Mouse (Mus musculus): Measurements from ENCODE around the gene Cdkn1c. TPM values are rescaled to one million over a fixed set of nuclear protein-coding genes. Genes with fewer than 3 reads are reported as not detected.

Gene Cdkn1c
- total RNA-seq, 2 experiments from 2014 or later: 0.41 TPM; not detected in 1

- ATAC-seq (replicated peaks; ENCODE audit: poor library complexity, severe bottlenecking): no peak
These were observed 15.0 kb upstream of the Cdkn1c start for GRCm38 (mm10) chr7:143475876-143476275.

DNA sequence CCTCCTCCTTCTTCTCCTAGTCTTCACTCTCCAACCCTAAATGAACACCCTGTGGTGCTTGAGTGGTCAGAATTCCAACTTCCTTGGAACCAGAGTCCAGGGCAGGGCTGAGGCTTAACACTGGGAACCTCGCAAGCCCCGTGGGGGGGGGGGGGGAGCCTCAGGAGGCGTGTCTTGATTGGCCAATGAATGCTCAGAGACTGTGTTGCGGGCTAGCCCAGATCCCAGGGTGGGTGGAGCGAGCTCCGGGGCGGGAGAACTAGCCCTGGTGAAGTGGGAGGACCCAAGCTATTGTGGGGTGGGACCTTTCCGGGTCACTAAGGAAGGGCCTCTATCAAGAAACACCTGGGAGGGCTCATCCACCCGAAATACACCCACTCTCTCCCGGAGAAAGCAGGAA lies 14.0 kb upstream of the Cdkn1c start:
- ATAC-seq (replicated peaks; ENCODE audit: poor library complexity, severe bottlenecking): peak; percentile 20; the same call in 1 of the 2 replicates

GRCm38 (mm10) chr7:143473347-143474101 lies 12.7 kb upstream of the Cdkn1c start, which contains the start of gene Slc22a18:
Gene Slc22a18, plus strand, starts transcription at chr7:143473736.
- ATAC-seq (replicated peaks; ENCODE audit: poor library complexity, severe bottlenecking): peak; percentile 79

- peak; percentile 54 for ATAC-seq (replicated peaks; ENCODE audit: poor library complexity, severe bottlenecking)
These were observed 9.1 kb upstream of the Cdkn1c start for GRCm38 (mm10) chr7:143469946-143470345.

DNA sequence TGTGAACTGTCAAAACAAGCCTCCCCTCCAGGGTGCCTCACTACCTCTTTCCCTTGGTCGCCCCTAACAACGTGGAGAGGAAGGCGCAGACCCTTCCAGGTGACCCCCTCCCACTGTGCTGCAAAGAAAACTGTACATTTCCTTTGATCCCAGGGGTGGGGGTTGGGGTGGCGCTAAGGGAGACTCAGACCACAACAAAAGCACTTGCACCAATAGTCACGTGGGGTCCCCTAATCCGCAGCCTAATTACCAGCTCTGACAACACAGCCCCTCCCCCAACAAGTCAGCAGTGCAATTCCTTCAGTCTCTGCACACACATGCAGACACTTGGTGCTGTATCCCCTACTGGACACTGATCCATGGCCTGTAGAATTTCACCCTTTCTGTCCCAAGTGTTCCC lies 6.9 kb upstream of the Cdkn1c start:
- no peak for ATAC-seq (replicated peaks; ENCODE audit: poor library complexity, severe bottlenecking)

GRCm38 (mm10) chr7:143466099-143466677 lies 5.3 kb upstream of the Cdkn1c start:
- ATAC-seq (replicated peaks; ENCODE audit: poor library complexity, severe bottlenecking): peak; percentile 70

DNA sequence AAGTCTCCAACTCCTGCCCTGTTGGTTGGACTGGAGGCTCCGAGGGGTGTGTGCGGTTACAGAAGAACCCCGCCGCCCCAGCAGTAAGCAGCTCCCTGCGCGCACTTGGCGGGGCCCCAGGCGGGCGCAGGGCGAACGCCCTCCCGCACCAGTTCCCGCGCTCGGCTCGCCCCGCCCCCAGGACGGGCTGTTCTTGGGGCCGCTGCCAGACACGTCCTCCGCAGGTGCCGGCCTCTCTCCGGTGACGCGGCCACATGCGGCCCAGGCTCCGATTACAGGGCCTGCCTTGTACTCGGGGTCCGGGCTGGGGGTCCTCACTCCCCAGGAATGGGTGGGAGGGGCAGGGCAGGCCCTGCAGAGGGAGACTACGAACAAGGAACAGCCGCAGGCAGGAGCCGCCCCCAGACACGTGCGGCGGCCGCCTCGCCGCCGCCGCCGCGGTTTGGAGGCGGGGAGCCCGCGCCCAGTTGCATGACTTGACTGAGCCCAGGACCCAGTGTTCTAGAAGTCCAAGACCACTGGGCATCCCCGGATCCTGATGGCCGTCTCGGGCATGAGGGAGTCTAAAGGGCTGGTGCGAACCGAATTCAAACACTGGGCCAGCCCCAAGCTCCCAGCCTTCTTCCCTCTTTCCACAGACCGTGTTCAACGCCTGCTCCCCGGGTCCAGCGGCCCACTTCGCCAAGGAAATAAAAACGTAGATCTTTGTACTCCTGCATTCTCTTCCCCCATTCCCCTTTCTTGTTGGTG lies 4.1 kb upstream of the Cdkn1c start:
- ATAC-seq (replicated peaks; ENCODE audit: poor library complexity, severe bottlenecking): no peak

DNA sequence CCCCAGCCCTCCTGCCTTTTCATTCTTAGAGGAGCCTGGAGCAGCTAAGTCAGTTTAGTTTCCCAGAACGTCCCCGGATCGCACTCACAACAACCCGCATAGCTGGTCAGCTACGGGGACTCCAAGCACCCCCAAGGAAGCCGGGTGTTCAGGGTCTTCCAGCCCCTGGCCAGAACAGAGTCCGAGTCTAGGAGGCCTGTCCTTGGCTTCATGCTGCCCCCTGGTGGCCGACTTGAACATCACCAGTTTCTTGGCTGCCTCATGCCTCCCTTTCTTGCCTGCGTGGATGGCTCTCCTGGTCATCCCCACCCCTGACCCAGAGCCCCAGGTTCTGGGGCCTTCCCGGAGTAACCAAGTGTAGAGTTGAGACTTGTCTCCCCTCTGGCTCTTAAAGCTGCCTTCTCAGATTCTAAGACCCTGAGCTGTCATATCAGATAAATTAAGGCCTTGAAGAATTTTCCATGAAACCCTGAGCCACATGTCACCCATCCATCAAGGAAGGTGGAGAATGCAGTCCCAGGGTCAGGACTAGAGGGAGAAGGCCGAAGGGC lies 3.1 kb upstream of the Cdkn1c start:
- peak; percentile 21; the same call in 1 of the 2 replicates for ATAC-seq (replicated peaks; ENCODE audit: poor library complexity, severe bottlenecking)

- ATAC-seq (replicated peaks; ENCODE audit: poor library complexity, severe bottlenecking): no peak
These were observed 1.7 kb upstream of the Cdkn1c start for GRCm38 (mm10) chr7:143462516-143462915.

GRCm38 (mm10) chr7:143461920-143462319 lies 1.1 kb upstream of the Cdkn1c start:
- ATAC-seq (replicated peaks; ENCODE audit: poor library complexity, severe bottlenecking): no peak

GRCm38 (mm10) chr7:143461294-143461870 lies 532 bp upstream of the Cdkn1c start:
- ATAC-seq (replicated peaks; ENCODE audit: poor library complexity, severe bottlenecking): no peak

GRCm38 (mm10) chr7:143460217-143460834 lies 524 bp downstream of the Cdkn1c start:
- ATAC-seq (replicated peaks; ENCODE audit: poor library complexity, severe bottlenecking): no peak

- ATAC-seq (replicated peaks; ENCODE audit: poor library complexity, severe bottlenecking): no peak
These were observed 1.3 kb downstream of the Cdkn1c start for GRCm38 (mm10) chr7:143459332-143460211.

GRCm38 (mm10) chr7:143458963-143459331 lies 1.9 kb downstream of the Cdkn1c start:
- no peak for ATAC-seq (replicated peaks; ENCODE audit: poor library complexity, severe bottlenecking)

GRCm38 (mm10) chr7:143447130-143447529 lies 13.7 kb downstream of the Cdkn1c start:
- ATAC-seq (replicated peaks; ENCODE audit: poor library complexity, severe bottlenecking): no peak

GRCm38 (mm10) chr7:143445651-143446460 lies 15.0 kb downstream of the Cdkn1c start:
- 0 out of 2 replicates have a peak, but pooled peaks have one; percentile 34 for ATAC-seq (replicated peaks; ENCODE audit: poor library complexity, severe bottlenecking)

GRCm38 (mm10) chr7:143444955-143445648 lies 15.7 kb downstream of the Cdkn1c start:
- no peak for ATAC-seq (replicated peaks; ENCODE audit: poor library complexity, severe bottlenecking)

DNA sequence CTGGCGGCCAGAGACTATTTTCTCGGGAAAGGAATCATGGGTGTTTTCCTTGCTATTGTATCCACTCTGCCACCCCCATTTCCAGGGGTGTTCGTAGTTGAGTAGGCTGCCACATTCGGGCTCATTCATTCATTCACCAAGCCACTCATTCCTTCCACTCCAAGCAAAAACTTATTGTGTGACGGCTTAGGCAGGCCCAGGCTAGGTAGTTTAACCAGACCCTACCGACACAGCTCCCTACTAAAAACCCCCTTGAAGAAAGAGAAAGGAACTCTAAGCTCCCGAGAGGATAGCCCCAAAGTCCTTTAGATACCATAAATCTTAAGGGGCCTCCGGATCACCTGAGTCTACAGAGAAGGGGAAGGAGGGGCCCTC lies 16.3 kb downstream of the Cdkn1c start:
- ATAC-seq (replicated peaks; ENCODE audit: poor library complexity, severe bottlenecking): no peak
